Mouse (Mus musculus) heart, postnatal 4 days (tissue): ENCODE measurements around the gene Zfp704. TPM values are rescaled to one million over a fixed set of nuclear protein-coding genes. Genes with fewer than 3 reads are reported as not detected.
A peak's percentile ranks its signal among the peaks of the same experiment; 100 is the strongest.

ENCODE experiments used
- DNase-seq: peaks from one replicate; pipeline ENCODE4 v3.0.0; 2021
- total RNA-seq, 2 experiments: library from RNA; stranded (reverse); gene quantifications; 2 replicates each; pipeline ENCODE4 v1.2.3; 2021

The Zfp704 gene
- total RNA-seq, 2 experiments from 2014 or later: 36.9 to 38.6 TPM

- DNase-seq: no peak
These were observed 202.1 kb downstream of the Zfp704 start for GRCm38 (mm10) chr3:9407801-9408200.

- DNase-seq: peak; percentile 42
These were observed 202.8 kb downstream of the Zfp704 start for GRCm38 (mm10) chr3:9407119-9407546.

- peak; percentile 19 for DNase-seq
These were observed 204.5 kb downstream of the Zfp704 start for GRCm38 (mm10) chr3:9405341-9405740.

GRCm38 (mm10) chr3:9403255-9404050 lies 206.4 kb downstream of the Zfp704 start:
- no peak for DNase-seq

- DNase-seq: peak; percentile 29
These were observed 207.0 kb downstream of the Zfp704 start for GRCm38 (mm10) chr3:9402836-9403235.

- no peak for DNase-seq
These were observed 207.5 kb downstream of the Zfp704 start for GRCm38 (mm10) chr3:9402345-9402744.

- no peak for DNase-seq
These were observed 208.2 kb downstream of the Zfp704 start for GRCm38 (mm10) chr3:9401685-9402084.

GRCm38 (mm10) chr3:9400886-9401221 lies 209.0 kb downstream of the Zfp704 start:
- DNase-seq: no peak

- DNase-seq: peak; percentile 61
These were observed 209.5 kb downstream of the Zfp704 start for GRCm38 (mm10) chr3:9400201-9400885.

GRCm38 (mm10) chr3:9398271-9398670 lies 211.6 kb downstream of the Zfp704 start:
- DNase-seq: no peak
